Mouse (Mus musculus): ENCODE results near the gene Zfp58. TPM values are rescaled to one million over a fixed set of nuclear protein-coding genes. Genes with fewer than 3 reads are reported as not detected.

Gene Zfp58
- 7.9 and 8.4 TPM in 2 replicates for total RNA-seq (2017)

DNA sequence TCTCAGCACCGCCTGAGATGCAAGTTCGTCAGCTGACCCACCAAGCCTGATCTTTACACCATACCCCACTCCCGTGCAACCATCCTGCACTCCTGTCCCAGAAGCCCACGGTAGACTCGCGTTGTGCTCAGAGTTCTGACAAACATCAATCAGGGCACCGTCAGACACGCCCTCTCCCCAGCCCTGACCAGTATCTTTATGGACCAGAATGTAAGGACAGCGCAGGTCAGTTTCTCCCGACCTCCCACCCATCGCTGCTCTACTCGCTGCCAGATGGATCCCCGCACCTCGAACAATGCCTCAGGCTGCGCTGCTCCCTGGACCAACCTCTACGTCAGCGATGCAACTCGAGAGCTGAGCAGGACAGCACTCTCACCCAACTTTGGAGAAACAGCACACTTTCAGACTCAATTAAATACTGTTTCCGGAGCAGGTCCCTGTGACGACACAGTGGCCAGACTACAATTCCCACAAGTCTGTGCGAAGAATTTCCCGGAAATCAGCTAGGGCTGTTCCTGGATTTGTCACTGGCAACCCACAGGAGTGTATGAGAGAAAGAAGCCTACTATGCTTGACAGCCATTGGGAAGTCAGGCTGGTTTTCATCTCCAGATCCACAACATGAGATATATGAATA is at the start of gene Zfp58:
TSS of gene Zfp58 (minus strand) at position 472 of the 636 bp plus-strand sequence.
- peak; percentile 99 for ATAC-seq (replicated peaks; ENCODE audit: low read depth, poor library complexity, severe bottlenecking)

DNA sequence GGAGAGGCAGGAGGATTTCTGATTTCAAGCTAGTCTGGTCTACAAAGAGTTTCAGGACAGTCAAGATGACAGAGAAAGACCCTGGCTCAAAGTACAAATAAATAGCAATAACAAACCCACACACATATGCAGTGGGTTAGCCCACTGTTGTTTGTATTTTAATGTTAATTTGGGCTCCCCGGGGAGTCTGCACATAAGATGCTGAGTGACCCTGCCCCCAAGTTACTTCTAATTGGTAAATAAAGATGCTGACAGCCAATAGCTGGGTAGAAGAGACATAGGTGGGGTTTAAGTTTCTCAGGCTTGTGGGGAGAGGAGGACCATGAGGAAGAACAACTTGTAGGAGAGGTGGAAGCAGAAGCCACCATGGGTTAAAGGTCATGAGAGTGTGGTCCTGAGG is 45.6 kb upstream of the Zfp58 start:
- no peak for ATAC-seq (replicated peaks; ENCODE audit: low read depth, poor library complexity, severe bottlenecking)

DNA sequence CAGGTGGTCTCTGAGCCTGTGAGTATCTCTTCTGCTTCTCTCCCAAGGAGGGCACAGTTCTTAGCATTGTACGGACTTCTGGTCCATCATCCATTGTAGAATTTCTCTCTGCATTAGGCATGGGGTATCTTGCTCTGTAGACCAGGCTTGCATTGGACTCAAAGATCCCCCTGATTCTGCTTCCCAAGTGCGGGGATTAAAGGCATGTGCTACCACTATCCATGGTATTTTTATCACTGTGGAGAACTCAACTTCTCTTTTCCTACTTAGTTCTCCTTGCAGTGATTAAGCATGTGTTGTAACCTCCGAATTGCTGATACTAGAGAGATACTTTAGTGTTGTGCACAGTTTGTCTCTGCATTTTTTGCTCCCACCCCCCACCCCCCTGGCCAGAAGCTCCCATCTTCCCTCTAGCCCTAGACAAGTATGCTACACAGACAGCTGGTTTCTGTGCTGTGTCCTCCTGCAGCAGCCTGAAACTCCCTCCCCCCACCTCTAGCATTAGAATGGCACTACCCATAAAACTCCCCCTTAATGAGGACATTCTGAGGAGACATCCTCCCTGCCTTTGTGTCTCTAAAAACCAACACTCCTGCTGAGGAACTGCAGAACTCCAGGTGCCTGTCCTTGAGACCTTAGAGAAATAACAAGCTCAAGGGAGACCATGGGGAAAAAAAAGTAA is 26.8 kb upstream of the Zfp58 start:
- no peak for ATAC-seq (replicated peaks; ENCODE audit: low read depth, poor library complexity, severe bottlenecking)

DNA sequence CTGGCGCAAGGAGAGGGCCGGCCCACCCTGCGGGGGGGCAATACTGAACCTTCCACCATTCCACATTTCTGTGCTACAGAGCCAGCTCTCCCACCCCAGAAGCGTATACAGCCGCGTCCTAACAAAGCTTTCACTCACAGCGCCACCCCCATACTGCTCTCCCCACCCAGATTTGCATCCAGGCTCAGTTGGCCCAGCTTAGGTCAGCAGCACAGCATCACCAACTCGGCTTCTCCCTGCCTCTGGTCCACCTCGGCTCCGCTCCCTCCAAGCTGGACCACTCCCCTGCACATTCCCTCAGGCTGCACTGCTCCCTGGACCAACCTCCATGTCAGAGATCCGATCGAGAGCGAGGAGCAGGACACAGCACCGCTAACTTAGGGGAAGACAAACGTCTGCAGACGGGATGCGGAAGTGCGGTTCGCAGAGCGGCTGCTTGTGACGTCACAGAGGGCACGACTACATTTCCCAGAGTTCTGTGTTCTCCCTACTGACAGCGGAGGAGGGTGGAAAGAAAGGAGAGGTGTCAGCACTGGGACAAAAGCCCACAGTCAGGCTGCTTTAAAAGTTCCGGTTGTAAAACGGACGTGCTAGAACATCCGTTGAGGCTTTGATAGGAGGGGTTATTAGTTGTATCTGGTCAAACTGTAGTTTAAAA is 25.5 kb upstream of the Zfp58 start, which contains the start of the genes Gm26965 and Zfp87:
TSS of gene Gm26965 (minus strand) at position 399 of the 658 bp plus-strand sequence.
TSS of gene Zfp87 (minus strand) at position 425 of the 658 bp plus-strand sequence.
- peak; percentile 99 for ATAC-seq (replicated peaks; ENCODE audit: low read depth, poor library complexity, severe bottlenecking)

DNA sequence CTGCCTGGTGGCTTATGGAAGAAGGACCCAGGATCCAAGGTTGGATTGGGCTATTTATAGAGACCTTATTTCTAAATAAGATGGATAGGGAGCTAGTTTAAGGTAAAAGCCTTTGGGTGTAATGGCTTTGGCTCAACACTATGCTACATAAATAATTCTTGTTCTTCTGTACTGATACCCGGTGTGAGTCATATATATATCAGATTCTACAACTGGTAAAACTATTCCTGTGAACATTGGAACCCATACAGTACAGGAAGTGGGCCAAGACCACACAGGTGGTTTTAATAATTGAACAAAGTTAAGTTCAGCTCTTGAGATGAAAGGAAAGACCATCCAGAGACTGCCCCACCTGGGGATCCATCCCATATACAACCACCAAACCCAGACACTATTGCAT is 553 bp upstream of the Zfp58 start:
- ATAC-seq (replicated peaks; ENCODE audit: low read depth, poor library complexity, severe bottlenecking), result no peak

DNA sequence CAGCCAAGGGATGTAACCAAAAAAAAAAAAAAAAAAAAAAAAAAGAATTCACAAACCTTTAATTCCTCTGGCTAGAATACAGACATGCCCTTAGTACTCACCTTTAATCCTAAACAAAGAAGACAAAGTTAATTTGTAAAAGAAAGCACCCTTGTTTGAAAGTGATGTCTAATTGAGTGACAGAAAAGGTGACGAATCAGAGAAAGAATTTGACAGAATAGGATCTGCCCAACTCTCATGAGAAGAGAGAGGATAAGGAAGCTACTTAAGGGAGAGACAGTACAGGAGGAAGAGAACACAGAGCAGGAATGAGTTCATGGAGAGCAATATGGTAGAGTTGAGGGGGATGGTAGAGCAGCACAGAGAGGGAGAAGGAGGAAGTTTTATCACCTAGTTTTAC is 4.7 kb downstream of the Zfp58 start:
- no peak for ATAC-seq (replicated peaks; ENCODE audit: low read depth, poor library complexity, severe bottlenecking)

DNA sequence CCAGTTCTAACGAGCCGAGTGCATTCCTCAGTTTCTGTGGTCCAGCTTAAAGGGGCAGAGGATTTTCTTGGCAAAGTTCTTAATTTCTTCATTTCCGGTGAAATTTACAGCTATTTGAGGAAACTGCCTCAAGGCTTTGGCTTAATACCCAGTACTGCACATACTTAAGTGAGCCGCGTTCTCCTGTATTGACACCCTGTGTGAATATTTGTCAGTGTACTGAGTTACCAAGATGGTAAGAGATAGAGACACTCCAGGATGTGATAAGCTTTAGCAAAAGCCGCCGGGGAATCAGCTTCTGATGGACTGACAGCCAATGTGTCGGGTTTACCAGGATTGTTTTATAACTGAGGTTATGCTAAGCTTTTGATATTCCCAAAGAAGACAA is 15.9 kb downstream of the Zfp58 start:
- ATAC-seq (replicated peaks; ENCODE audit: low read depth, poor library complexity, severe bottlenecking), result peak; percentile 23

DNA sequence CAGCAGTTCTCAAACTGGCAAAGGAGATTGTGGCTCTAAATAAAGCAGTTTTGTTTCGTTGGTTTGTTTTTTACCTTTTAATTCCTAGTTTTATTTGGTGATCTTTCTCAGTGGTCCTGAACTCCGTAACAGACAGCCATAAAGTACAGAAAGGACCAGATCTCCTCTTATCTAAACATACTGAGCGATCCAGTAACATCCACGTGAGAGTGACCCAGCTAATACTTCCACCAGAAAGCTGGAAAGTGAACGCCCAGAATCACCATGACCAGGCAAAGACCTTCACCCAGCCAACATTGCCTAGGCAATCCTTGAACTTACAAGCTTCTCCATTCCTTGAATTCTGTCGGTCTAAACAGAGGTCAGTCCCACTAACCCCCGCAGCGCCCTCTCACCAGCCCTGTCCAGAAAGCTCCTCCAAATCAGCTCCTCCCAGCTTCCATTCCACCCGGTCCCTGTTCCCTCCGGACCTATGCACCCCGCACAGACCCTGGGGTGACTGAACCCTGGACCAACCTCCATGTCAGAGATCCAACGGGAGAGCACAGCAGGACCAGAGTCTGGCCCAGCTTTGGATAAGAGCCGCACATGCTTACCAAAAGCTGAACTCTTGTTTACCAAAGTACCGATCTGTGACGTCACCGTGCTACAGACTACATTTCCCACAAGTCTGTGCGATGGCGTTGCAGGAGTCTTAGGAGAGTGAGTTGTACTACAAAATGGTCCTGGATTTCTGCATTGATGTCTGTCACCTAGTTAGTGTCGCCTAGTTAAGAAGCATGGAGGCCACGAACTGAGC is 16.5 kb downstream of the Zfp58 start, which contains the start of gene Zfp874b:
TSS of gene Zfp874b (minus strand) at position 634 of the 799 bp plus-strand sequence.
- ATAC-seq (replicated peaks; ENCODE audit: low read depth, poor library complexity, severe bottlenecking), result peak; percentile 97

DNA sequence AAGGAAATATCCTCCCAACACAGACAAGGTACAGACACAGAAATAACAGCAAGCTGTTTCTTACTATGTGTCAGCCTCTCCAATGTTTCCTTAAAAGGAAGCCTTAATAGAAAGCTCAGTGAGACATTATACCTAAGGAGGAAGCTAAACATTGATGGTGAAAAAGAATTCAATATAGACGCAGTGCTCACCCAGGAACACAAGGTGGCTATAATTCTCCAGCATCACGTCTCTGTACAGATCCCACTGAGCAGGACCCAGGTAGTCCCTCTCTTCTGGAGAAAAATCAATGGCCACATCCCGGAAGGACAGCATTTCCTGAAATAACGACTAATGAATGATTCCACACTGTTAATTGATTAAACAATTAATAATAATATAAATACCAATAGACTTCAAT is 18.8 kb downstream of the Zfp58 start:
- ATAC-seq (replicated peaks; ENCODE audit: low read depth, poor library complexity, severe bottlenecking), result no peak

DNA sequence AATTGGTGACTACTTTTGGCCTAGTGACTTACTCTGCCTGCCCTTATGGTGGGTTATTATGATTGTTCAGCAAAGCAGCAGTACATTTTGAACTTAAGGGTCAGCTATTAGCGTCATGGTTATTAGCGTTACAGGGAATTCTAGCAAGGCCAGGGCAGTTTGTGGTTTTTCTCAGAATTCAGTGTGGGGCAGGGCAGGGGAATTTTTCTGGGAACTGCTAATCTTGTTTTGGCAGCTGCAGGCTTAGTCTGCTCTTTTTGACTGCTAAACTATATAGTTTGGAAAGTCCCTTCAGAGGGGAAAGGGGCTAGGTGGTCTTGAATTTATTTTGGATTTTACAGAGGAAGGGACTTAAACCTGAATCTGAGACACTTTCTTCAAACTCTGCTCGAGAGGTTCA is 31.1 kb downstream of the Zfp58 start:
- ATAC-seq (replicated peaks; ENCODE audit: low read depth, poor library complexity, severe bottlenecking), result no peak

DNA sequence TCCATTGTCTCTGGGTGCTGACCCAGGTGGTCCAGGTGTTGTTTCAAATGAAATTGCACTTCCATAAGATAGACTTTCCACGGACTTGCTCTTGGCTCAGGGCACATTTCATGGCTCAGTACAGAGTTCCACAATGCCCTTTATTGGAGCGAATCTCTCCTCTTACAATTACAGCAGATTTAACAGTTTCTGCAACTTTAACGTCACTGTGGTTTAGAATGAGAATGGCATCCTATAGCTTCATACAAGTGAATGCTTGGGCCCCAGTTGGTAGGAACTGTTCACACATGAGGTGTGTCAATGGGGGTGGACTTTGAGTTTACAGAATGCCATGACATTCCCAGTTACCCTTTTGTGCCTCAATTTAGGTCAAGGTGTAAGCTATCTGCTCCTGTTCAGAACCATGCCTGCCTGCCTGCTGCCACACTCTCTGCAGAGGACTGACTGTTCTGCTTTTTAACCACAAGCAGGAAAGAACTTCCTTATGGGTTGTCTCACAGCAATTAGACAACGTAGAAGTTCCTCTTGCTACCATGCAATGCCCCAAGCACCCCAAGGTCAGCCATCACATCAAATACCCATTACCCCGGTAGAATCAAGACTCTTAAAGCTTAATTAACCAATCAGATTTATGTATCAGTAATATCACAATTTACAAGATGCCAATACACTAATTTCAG is 36.7 kb downstream of the Zfp58 start:
- ATAC-seq (replicated peaks; ENCODE audit: low read depth, poor library complexity, severe bottlenecking), result peak; percentile 100

DNA sequence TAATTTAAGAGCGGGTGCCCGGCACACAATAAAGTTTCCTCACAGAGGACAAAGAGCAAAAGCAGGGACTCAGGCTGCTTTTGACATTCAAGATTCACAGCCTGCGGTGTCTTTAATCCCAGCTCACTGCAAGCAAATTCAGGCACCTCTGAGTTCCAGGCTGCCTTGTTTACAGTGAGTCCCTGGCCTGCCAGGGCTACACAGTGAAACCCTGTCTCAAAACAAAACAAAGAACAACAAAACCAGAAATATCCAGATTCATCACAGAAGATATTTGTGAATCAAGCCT is 48.4 kb downstream of the Zfp58 start:
- 0 out of 2 replicates have a peak, but pooled peaks have one; percentile 5 for ATAC-seq (replicated peaks; ENCODE audit: low read depth, poor library complexity, severe bottlenecking)

DNA sequence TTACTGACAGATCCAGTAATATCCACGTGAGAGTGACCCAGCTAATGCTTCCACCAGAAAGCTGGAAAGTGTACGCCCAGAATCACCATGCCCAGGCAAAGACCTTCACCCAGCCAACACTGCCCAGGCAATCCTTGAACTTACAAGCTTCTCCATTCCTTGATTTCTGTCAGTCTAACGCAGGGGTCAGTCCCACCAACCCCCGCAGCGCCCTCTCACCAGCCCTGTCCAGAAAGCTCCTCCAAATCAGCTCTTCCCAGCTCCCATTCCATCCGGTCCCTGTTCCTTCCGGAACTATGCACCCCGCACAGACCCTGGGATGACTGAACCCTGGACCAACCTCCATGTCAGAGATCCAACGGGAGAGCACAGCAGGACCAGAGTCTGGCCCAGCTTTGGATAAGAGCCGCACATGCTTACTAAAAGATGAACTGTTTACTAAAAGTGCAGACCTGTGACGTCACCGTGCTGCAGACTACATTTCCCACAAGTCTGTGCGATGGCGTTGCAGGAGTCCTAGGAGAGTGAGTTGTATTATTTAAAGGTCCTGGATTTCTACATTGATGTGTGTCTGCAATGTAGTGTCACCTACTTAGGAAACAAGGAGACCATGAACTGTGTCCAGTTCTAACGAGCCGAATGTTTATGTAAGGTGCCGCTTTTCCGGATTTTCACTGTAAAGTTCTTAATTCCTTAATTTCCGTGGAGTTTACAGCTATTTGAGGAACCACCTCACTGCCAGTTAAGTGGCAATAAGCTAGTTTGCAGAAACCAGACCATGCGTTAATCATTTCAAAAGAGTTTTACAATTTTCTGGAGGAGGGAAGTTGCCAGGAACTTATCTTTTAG is 49.0 kb downstream of the Zfp58 start, which contains the start of gene Zfp874a:
TSS of gene Zfp874a (minus strand) at position 453 of the 849 bp plus-strand sequence.
- ATAC-seq (replicated peaks; ENCODE audit: low read depth, poor library complexity, severe bottlenecking), result peak; percentile 99

Other genes with a start within 250 kb of the Zfp58 start
- 3.8 and 7.9 TPM in 2 replicates for gene Zfp458, start 222.1 kb downstream of the Zfp58 start, total RNA-seq (2017)
- 2.0 and 2.6 TPM in 2 replicates for gene Zfp457, start 194.1 kb downstream of the Zfp58 start, total RNA-seq (2017)
- gene Zfp595, start 168.0 kb downstream of the Zfp58 start, total RNA-seq (2017), result 5.1 and 10.4 TPM in 2 replicates
- 0.92 and 8.2 TPM in 2 replicates for gene Gm28044, start 140.0 kb downstream of the Zfp58 start, total RNA-seq (2017)
- 8.7 and 9.1 TPM in 2 replicates for gene Zfp953, start 139.9 kb downstream of the Zfp58 start, total RNA-seq (2017)
- gene Gm28041, start 124.8 kb downstream of the Zfp58 start, total RNA-seq (2017), result 4.4 TPM in 1 of 2 replicates, not detected in the other
- gene Zfp456, start 124.7 kb downstream of the Zfp58 start, total RNA-seq (2017), result 4.3 and 4.4 TPM in 2 replicates
- 5.3 and 6.3 TPM in 2 replicates for gene Zfp429, start 100.7 kb downstream of the Zfp58 start, total RNA-seq (2017)
- gene Zfp459, start 79.1 kb downstream of the Zfp58 start, total RNA-seq (2017), result 1.2 and 6.1 TPM in 2 replicates
- 13.8 and 14.0 TPM in 2 replicates for gene Zfp874a, start 48.9 kb downstream of the Zfp58 start, total RNA-seq (2017)
- 10.3 and 15.4 TPM in 2 replicates for gene Zfp874b, start 16.3 kb downstream of the Zfp58 start, total RNA-seq (2017)
- gene Gm26965, start 25.6 kb upstream of the Zfp58 start, total RNA-seq (2017), result not detected in 2 replicates
- gene Zfp87, start 25.6 kb upstream of the Zfp58 start, total RNA-seq (2017), result 16.8 and 17.2 TPM in 2 replicates
- gene Zfp748, start 53.3 kb upstream of the Zfp58 start, total RNA-seq (2017), result 12.3 and 13.6 TPM in 2 replicates
- 27.2 and 27.6 TPM in 2 replicates for gene Zfp729b, start 109.2 kb upstream of the Zfp58 start, total RNA-seq (2017)
- gene Gm49345, start 137.2 kb upstream of the Zfp58 start, total RNA-seq (2017), result not detected in 2 replicates
- gene Zfp729a, start 137.2 kb upstream of the Zfp58 start, total RNA-seq (2017), result 15.5 and 18.8 TPM in 2 replicates
- gene Zfp738, start 186.5 kb upstream of the Zfp58 start, total RNA-seq (2017), result 25.2 and 26.0 TPM in 2 replicates
- gene Zfp65, start 228.6 kb upstream of the Zfp58 start, total RNA-seq (2017), result 14.5 and 21.5 TPM in 2 replicates